Mouse (Mus musculus) midbrain, embryonic 15.5 days (tissue): ENCODE measurements at regions not wholly inside any gene's neighbourhood (a gene's known extent, or its start where the extent isn't known, plus 50 kb on each side); places are given as distances from the start of the nearest gene placed in this dataset. TPM values are rescaled to one million over a fixed set of nuclear protein-coding genes. Genes with fewer than 3 reads are reported as not detected.

Experiments used
- ATAC-seq: fragments of 200-750 bp; cut with Nextera tagmentation; replicated peaks from 2 replicates; pipeline ENCODE4 v1.8.0; 2017; ENCODE audit warnings: moderate TSS enrichment
- H3K27ac ChIP-seq: fragments of 300-500 bp; sonication (generic); 2 replicates; pipeline ENCODE4 v1.5.1; 2015; ENCODE audit warnings: mild to moderate bottlenecking, inconsistent platforms
- H3K27me3 ChIP-seq: fragments of 300-500 bp; sonication (generic); replicated peaks from 2 replicates; pipeline ENCODE4 v1.6.1; 2015; ENCODE audit warnings: inconsistent platforms
- H3K36me3 ChIP-seq: fragments of 300-500 bp; sonication (generic); replicated peaks from 2 replicates; pipeline ENCODE4 v1.6.1; 2015; ENCODE audit warnings: inconsistent platforms
- H3K4me1 ChIP-seq: fragments of 300-500 bp; sonication (generic); 2 replicates; pipeline ENCODE4 v1.6.1; 2015; ENCODE audit warnings: inconsistent platforms
- H3K4me2 ChIP-seq: fragments of 300-500 bp; sonication (generic); 2 replicates; pipeline ENCODE4 v1.6.1; 2015; ENCODE audit warnings: inconsistent platforms, mild to moderate bottlenecking, moderate library complexity
- H3K4me3 ChIP-seq: fragments of 300-500 bp; sonication (generic); 2 replicates; pipeline ENCODE4 v1.5.1; 2015; ENCODE audit warnings: mild to moderate bottlenecking, inconsistent platforms
- H3K9ac ChIP-seq: fragments of 300-500 bp; sonication (generic); 2 replicates; pipeline ENCODE4 v1.6.1; 2015; ENCODE audit warnings: mild to moderate bottlenecking, inconsistent platforms
- H3K9me3 ChIP-seq: fragments of 300-500 bp; sonication (generic); 2 replicates; pipeline ENCODE4 v1.6.1; 2016; ENCODE audit warnings: inconsistent platforms
- WGBS: fragments of 180-500 bp; shearing (Covaris S2); methylation state at CpG from one replicate; pipeline ENCODE4 v1.1.7; 2015; ENCODE audit warnings: mixed read lengths; 5-methylcytosine and 5-hydroxymethylcytosine counted together
- microRNA counts: library from miRNA; unstranded; fragments of <30 nt; microRNA quantifications from one replicate; lab custom pipeline; 2016
- microRNA-seq: library from miRNA; unstranded; fragments of <30 nt; microRNA quantifications from one replicate; pipeline ENCODE4, GENCODE M21; 2016

- H3K27me3 ChIP-seq, result no peaks in the 10 kb centered on the region
- no peaks in the 10 kb centered on the region for H3K4me1 ChIP-seq
- H3K9me3 ChIP-seq, result no peaks in the 10 kb centered on the region
- H3K36me3 ChIP-seq, result no peaks in the 10 kb centered on the region
- H3K27ac ChIP-seq, result no peak overlapping the region
- H3K4me2 ChIP-seq, result no peak overlapping the region
- WGBS, result 94% methylated on average over 2 of the region's 2 CpGs
- H3K4me3 ChIP-seq, result no peak overlapping the region
- H3K9ac ChIP-seq, result no peak overlapping the region
- no peak for ATAC-seq
Observed at GRCm38 (mm10) chr9:8273253-8273652, 139.2 kb upstream of the Cep126 start.

GRCm38 (mm10) chr9:8249542-8249941, 115.4 kb upstream of the Cep126 start:
- Histone ChIP-seq H3K4me1 (no peaks in the 10 kb centered on the region), H3K4me3 (no peak overlapping the region), H3K27ac (no peak overlapping the region), H3K27me3 (no peaks in the 10 kb centered on the region), H3K9me3 (no peaks in the 10 kb centered on the region), H3K4me2 (no peak overlapping the region), H3K36me3 (no peaks in the 10 kb centered on the region), H3K9ac (no peak overlapping the region)
- ATAC-seq, result no peak
- 55% methylated on average over 3 of the region's 3 CpGs for WGBS

- Histone ChIP-seq H3K4me3 (no peak overlapping the region), H3K4me2 (no peak overlapping the region), H3K9me3 (no peaks in the 10 kb centered on the region), H3K36me3 (no peaks in the 10 kb centered on the region), H3K27me3 (no peaks in the 10 kb centered on the region), H3K27ac (no peak overlapping the region), H3K4me1 (no peaks in the 10 kb centered on the region), H3K9ac (no peak overlapping the region)
- ATAC-seq, result no peak
Observed at GRCm38 (mm10) chr9:8228078-8228477, 94.0 kb upstream of the Cep126 start.

- Histone ChIP-seq H3K4me2 (no peak overlapping the region), H3K36me3 (no peaks in the 10 kb centered on the region), H3K4me1 (no peaks in the 10 kb centered on the region), H3K9ac (no peak overlapping the region), H3K27ac (no peak overlapping the region), H3K9me3 (no peaks in the 10 kb centered on the region), H3K27me3 (no peaks in the 10 kb centered on the region), H3K4me3 (no peak overlapping the region)
- ATAC-seq, result peak; percentile 86
- 23% methylated on average over 1 of the region's 1 CpGs for WGBS
Observed at GRCm38 (mm10) chr9:8226415-8226814, 92.3 kb upstream of the Cep126 start.

GRCm38 (mm10) chr9:8208855-8209254, 74.8 kb upstream of the Cep126 start:
- peak; percentile 85 for ATAC-seq
- no peaks in the 10 kb centered on the region for H3K4me1 ChIP-seq
- H3K4me2 ChIP-seq, result no peak overlapping the region
- H3K9me3 ChIP-seq, result no peaks in the 10 kb centered on the region
- no peaks in the 10 kb centered on the region for H3K36me3 ChIP-seq
- no peak overlapping the region for H3K4me3 ChIP-seq
- H3K27me3 ChIP-seq, result no peaks in the 10 kb centered on the region
- no peak overlapping the region for H3K9ac ChIP-seq
- H3K27ac ChIP-seq, result no peak overlapping the region

GRCm38 (mm10) chr9:8185433-8185832, 51.3 kb upstream of the Cep126 start:
- ATAC-seq, result no peak
- WGBS, result 88% methylated on average over 1 of the region's 1 CpGs
- no peak overlapping the region for H3K9ac ChIP-seq
- H3K4me3 ChIP-seq, result no peak overlapping the region
- H3K36me3 ChIP-seq, result no peaks in the 10 kb centered on the region
- no peaks in the 10 kb centered on the region for H3K9me3 ChIP-seq
- no peak overlapping the region for H3K27ac ChIP-seq
- H3K4me2 ChIP-seq, result no peak overlapping the region
- no peaks in the 10 kb centered on the region for H3K27me3 ChIP-seq
- H3K4me1 ChIP-seq, result no peaks in the 10 kb centered on the region

MicroRNAs encoded in the stretch of these regions (microRNA counts, 519-probe panel; counts per million panel counts)
- microRNA mmu-miR-1899 (lab: Ali Mortazavi, UCI), result not detected

Small RNA genes lying in the stretch of these regions (microRNA-seq; reads per million reads assigned to microRNA genes)
- not detected for gene Mir1899
